Mouse (Mus musculus) neural tube, embryonic 11.5 days (tissue): ENCODE results near the gene Sstr2. TPM values are rescaled to one million over a fixed set of nuclear protein-coding genes. Genes with fewer than 3 reads are reported as not detected.

Experiments used
- ATAC-seq: fragments of 200-750 bp; cut with Nextera tagmentation; 2 replicates; pipeline ENCODE4 v1.8.0; 2017; ENCODE audit warnings: moderate number of reproducible peaks, mild to moderate bottlenecking, moderate TSS enrichment, moderate library complexity; ENCODE audit not compliant: insufficient read depth, low FRiP score, low TSS enrichment
- DNase-seq: peaks from one replicate; pipeline ENCODE4 v3.0.0-alpha.2; 2015; ENCODE audit warnings: low spot score
- H3K27ac ChIP-seq: fragments of 300-500 bp; sonication (generic); 2 replicates; pipeline ENCODE4 v1.5.1; 2014; ENCODE audit warnings: low read depth, mild to moderate bottlenecking, low read length
- H3K27me3 ChIP-seq: fragments of 300-500 bp; sonication (generic); 2 replicates; pipeline ENCODE4 v1.6.1; 2014; ENCODE audit warnings: mild to moderate bottlenecking, low read length, mixed read lengths; ENCODE audit not compliant: control insufficient read depth, insufficient read depth
- H3K36me3 ChIP-seq: fragments of 300-500 bp; sonication (generic); 2 replicates; pipeline ENCODE4 v1.6.1; 2014; ENCODE audit warnings: mild to moderate bottlenecking, low read length, moderate library complexity, mixed read lengths; ENCODE audit not compliant: control insufficient read depth, insufficient read depth
- H3K4me1 ChIP-seq: fragments of 300-500 bp; sonication (generic); 2 replicates; pipeline ENCODE4 v1.6.1; 2014; ENCODE audit warnings: low read length, mixed read lengths; ENCODE audit not compliant: control insufficient read depth, insufficient read depth
- H3K4me2 ChIP-seq: fragments of 300-500 bp; sonication (generic); 2 replicates; pipeline ENCODE4 v1.6.1; 2014; ENCODE audit warnings: low read depth, mild to moderate bottlenecking, moderate library complexity
- H3K4me3 ChIP-seq: fragments of 300-500 bp; sonication (generic); 2 replicates; pipeline ENCODE4 v1.5.1; 2014; ENCODE audit warnings: low read depth, low read length
- H3K9ac ChIP-seq: fragments of 300-500 bp; sonication (generic); 2 replicates; pipeline ENCODE4 v1.6.1; 2014; ENCODE audit warnings: mild to moderate bottlenecking, low read length
- H3K9me3 ChIP-seq: fragments of 300-500 bp; sonication (generic); 2 replicates; pipeline ENCODE4 v1.6.1; 2016; ENCODE audit warnings: low read length; ENCODE audit not compliant: control insufficient read depth
- WGBS: fragments of 180-500 bp; shearing (Covaris S2); extraction: QIAGEN DNeasy Blood & Tissue Kit; methylation state at CpG from one replicate; pipeline ENCODE4 v1.1.7; 2014; 5-methylcytosine and 5-hydroxymethylcytosine counted together
- polyA plus RNA-seq: library from polyadenylated mRNA; unstranded; fragments of >200 nt; fragmentation: Nextera tagmentation; extraction: Ambion mirVana; gene quantifications from 2 replicates; pipeline ENCODE4 v1.2.1, GENCODE M21; 2014

The Sstr2 gene
- polyA plus RNA-seq, 1 experiment from 2014 or later, result 23.8 TPM

DNA sequence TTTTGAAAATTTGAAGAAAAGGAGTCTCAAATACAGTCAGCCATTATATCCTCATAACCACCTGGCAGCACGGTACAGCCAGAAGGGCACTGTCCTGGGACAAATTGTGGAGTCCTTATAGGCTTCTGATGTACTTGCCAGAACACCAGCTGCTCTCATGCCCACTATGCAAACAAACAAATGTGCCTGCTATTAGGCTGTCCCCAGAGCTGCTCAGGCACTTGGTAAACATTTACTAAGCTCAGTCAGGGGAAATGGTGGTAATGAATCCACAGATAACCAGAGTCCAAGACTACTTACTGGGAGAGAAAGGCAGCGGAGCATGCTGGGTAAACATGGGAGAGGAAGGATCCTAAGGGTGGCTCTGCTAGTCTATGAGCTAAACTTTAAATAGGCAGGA lies 48.0 kb downstream of the Sstr2 start:
- no peaks in the 10 kb centered on the region for H3K9me3 ChIP-seq
- ATAC-seq (no peak), DNase-seq (no peak)
- no peak overlapping the region for H3K9ac ChIP-seq
- H3K27ac ChIP-seq, result no peak overlapping the region
- H3K4me2 ChIP-seq, result no peak overlapping the region
- H3K27me3 ChIP-seq, result no peaks in the 10 kb centered on the region
- H3K36me3 ChIP-seq, result peaks cover 2% of the 10 kb centered on the region
- no peak overlapping the region for H3K4me3 ChIP-seq
- H3K4me1 ChIP-seq, result no peaks in the 10 kb centered on the region
- 77% methylated on average over 2 of the region's 2 CpGs for WGBS

DNA sequence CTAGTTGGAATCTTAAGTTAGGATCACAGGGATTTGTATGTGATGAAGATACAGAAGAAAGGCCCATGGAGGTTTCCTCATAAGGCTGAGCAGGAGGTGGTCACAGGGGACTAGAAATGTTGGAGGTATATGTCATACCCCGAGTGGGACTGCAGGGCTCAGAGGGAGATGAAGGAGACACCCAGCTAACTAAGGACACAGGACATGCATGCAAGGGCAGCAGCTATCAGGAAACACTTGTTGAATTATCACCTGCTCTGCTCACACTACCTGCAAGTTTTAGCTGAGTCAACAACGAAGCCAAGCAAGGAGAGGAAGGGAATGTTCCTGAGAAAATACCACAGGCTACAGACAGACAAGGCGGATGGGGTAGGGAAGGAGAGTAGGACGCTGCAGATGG lies 48.6 kb downstream of the Sstr2 start:
- Histone ChIP-seq H3K36me3 (no peaks in the 10 kb centered on the region; the same call in none of the 2 replicates), H3K27ac (no peak overlapping the region), H3K9me3 (no peaks in the 10 kb centered on the region), H3K4me2 (no peak overlapping the region), H3K27me3 (no peaks in the 10 kb centered on the region), H3K4me1 (no peaks in the 10 kb centered on the region), H3K4me3 (no peak overlapping the region), H3K9ac (no peak overlapping the region)
- no peak for ATAC-seq
- no peak for DNase-seq
- 83% methylated on average over 4 of the region's 4 CpGs for whole genome bisulfite sequencing

DNA sequence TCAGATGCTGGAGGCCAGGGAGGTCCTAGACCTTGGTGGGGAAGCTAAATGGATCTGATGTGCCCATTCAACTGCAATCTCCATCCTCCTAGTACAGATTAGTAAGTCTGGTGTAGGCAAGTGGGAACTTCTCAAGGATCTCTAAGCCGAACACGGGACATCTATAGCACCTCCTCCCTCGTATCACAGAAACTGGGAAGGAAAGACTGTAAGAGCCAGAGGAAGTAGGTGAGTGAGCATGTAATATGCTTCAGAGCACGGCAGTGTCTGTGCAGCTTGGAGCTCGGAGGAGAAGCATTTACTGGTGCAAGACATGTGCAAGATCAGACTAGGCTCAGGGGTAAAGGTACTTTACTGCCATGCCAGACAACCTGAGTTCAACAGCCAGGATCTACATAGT lies 49.7 kb downstream of the Sstr2 start:
- H3K36me3 ChIP-seq, result peaks cover 3% of the 10 kb centered on the region
- no peak overlapping the region for H3K4me2 ChIP-seq
- DNase-seq (no peak), ATAC-seq (no peak)
- H3K27ac ChIP-seq, result no peak overlapping the region
- no peaks in the 10 kb centered on the region for H3K4me1 ChIP-seq
- 92% methylated on average over 5 of the region's 5 CpGs for WGBS
- no peak overlapping the region for H3K4me3 ChIP-seq
- no peaks in the 10 kb centered on the region for H3K27me3 ChIP-seq
- H3K9ac ChIP-seq, result no peak overlapping the region
- H3K9me3 ChIP-seq, result no peaks in the 10 kb centered on the region

GRCm38 (mm10) chr11:113669711-113670110 lies 50.6 kb downstream of the Sstr2 start:
- no peak overlapping the region for H3K4me2 ChIP-seq
- no peak overlapping the region for H3K4me3 ChIP-seq
- H3K36me3 ChIP-seq, result peaks cover 3% of the 10 kb centered on the region
- no peaks in the 10 kb centered on the region for H3K9me3 ChIP-seq
- H3K27me3 ChIP-seq, result no peaks in the 10 kb centered on the region
- no peak overlapping the region for H3K27ac ChIP-seq
- 72% methylated on average over 4 of the region's 4 CpGs for WGBS
- DNase-seq (no peak), ATAC-seq (no peak)
- no peaks in the 10 kb centered on the region for H3K4me1 ChIP-seq
- H3K9ac ChIP-seq, result no peak overlapping the region

GRCm38 (mm10) chr11:113673614-113674013 lies 54.5 kb downstream of the Sstr2 start:
- no peak overlapping the region for H3K4me2 ChIP-seq
- no peak overlapping the region for H3K9ac ChIP-seq
- WGBS, result 95% methylated on average over 4 of the region's 4 CpGs
- no peaks in the 10 kb centered on the region for H3K9me3 ChIP-seq
- no peak overlapping the region for H3K27ac ChIP-seq
- DNase-seq, result no peak
- H3K27me3 ChIP-seq, result no peaks in the 10 kb centered on the region
- no peak for ATAC-seq
- no peaks in the 10 kb centered on the region for H3K4me1 ChIP-seq
- H3K36me3 ChIP-seq, result peaks cover 8% of the 10 kb centered on the region; the same call in 1 of the 2 replicates
- no peak overlapping the region for H3K4me3 ChIP-seq

DNA sequence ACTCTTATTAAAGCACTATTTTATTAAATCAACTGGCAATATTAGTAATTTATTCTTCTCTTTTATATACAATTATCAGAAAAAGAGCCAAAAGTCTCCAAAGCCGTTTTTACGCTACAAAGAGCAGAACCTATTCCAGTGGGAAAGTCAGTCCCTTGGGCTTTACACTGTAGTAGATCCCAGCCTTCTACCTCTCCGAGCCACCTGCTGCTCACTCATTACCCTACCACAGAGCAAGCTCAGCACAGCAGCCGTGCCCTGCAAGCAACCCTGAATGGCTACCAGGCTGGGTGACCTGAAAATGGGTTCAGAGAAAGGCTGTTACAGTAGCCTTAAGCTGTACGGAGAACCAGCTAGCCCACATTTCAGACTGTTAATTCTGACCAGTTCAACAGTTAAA lies 55.5 kb downstream of the Sstr2 start:
- 92% methylated on average over 5 of the region's 5 CpGs for WGBS

More for the DNA sequence above, 55.5 kb downstream of the Sstr2 start:
- peaks cover 8% of the 10 kb centered on the region; the same call in 1 of the 2 replicates for H3K36me3 ChIP-seq
- no peaks in the 10 kb centered on the region for H3K27me3 ChIP-seq
- H3K4me2 ChIP-seq, result no peak overlapping the region
- DNase-seq (no peak), ATAC-seq (no peak)
- H3K9me3 ChIP-seq, result no peaks in the 10 kb centered on the region
- no peak overlapping the region for H3K27ac ChIP-seq
- H3K4me3 ChIP-seq, result no peak overlapping the region
- H3K9ac ChIP-seq, result no peak overlapping the region
- H3K4me1 ChIP-seq, result no peaks in the 10 kb centered on the region

Other genes starting within 250 kb of the Sstr2 start
- 44.3 and 47.7 TPM in 2 replicates for gene Cog1, start 29.8 kb downstream of the Sstr2 start, polyA plus RNA-seq
- gene Slc39a11, start 30.7 kb downstream of the Sstr2 start, polyA plus RNA-seq, result 20.1 and 20.5 TPM in 2 replicates
- 57.3 and 57.9 TPM in 2 replicates for gene Fam104a, start 64.8 kb downstream of the Sstr2 start, polyA plus RNA-seq
- gene D11Wsu47e, start 65.1 kb downstream of the Sstr2 start, polyA plus RNA-seq, result 24.5 and 25.5 TPM in 2 replicates
- gene Cpsf4l, start 90.7 kb downstream of the Sstr2 start, polyA plus RNA-seq, result 0.26 and 0.50 TPM in 2 replicates
- gene Cdc42ep4, start 132.5 kb downstream of the Sstr2 start, polyA plus RNA-seq, result 73.3 and 78.2 TPM in 2 replicates